Mouse (Mus musculus) kidney, embryonic 16.5 days (tissue): ENCODE measurements around the gene Itpa. TPM values are rescaled to one million over a fixed set of nuclear protein-coding genes. Genes with fewer than 3 reads are reported as not detected.
A peak's percentile ranks its signal among the peaks of the same experiment; 100 is the strongest.

Experiments used
- ATAC-seq: fragments of 200-750 bp; cut with Nextera tagmentation; 2 replicates; pipeline ENCODE4 v1.8.0; 2017; ENCODE audit warnings: moderate TSS enrichment; ENCODE audit not compliant: low FRiP score, low TSS enrichment
- H3K27ac ChIP-seq: fragments of 300-500 bp; sonication (generic); 2 replicates; pipeline ENCODE4 v1.5.1; 2014; ENCODE audit warnings: low read length
- H3K27me3 ChIP-seq: fragments of 300-500 bp; sonication (generic); 2 replicates; pipeline ENCODE4 v1.6.1; 2014; ENCODE audit warnings: low read length, control low read depth, mixed read lengths; ENCODE audit not compliant: insufficient read depth
- H3K36me3 ChIP-seq: fragments of 300-500 bp; sonication (generic); 2 replicates; pipeline ENCODE4 v1.6.1; 2014; ENCODE audit warnings: low read length, control low read depth, mixed read lengths; ENCODE audit not compliant: insufficient read depth
- H3K4me1 ChIP-seq: fragments of 300-500 bp; sonication (generic); 2 replicates; pipeline ENCODE4 v1.6.1; 2014; ENCODE audit warnings: low read length, control low read depth, mixed read lengths; ENCODE audit not compliant: insufficient read depth
- H3K4me2 ChIP-seq: fragments of 300-500 bp; sonication (generic); replicated peaks from 2 replicates; pipeline ENCODE4 v1.6.1; 2014; ENCODE audit warnings: low read depth, low read length
- H3K4me3 ChIP-seq: fragments of 300-500 bp; sonication (generic); 2 replicates; pipeline ENCODE4 v1.5.1; 2014; ENCODE audit warnings: mild to moderate bottlenecking, low read length
- H3K9ac ChIP-seq: fragments of 300-500 bp; sonication (generic); replicated peaks from 2 replicates; pipeline ENCODE4 v1.6.1; 2014; ENCODE audit warnings: low read length
- H3K9me3 ChIP-seq: fragments of 300-500 bp; sonication (generic); 2 replicates; pipeline ENCODE4 v1.6.1; 2016; ENCODE audit warnings: low read length, control low read depth
- WGBS: fragments of 180-500 bp; shearing (Covaris S2); extraction: QIAGEN DNeasy Blood & Tissue Kit; methylation state at CpG from one replicate; pipeline ENCODE4 v1.1.7; 2014; 5-methylcytosine and 5-hydroxymethylcytosine counted together
- polyA plus RNA-seq: library from polyadenylated mRNA; unstranded; fragments of >200 nt; fragmentation: Nextera tagmentation; extraction: Ambion mirVana; gene quantifications from 2 replicates; pipeline ENCODE4 v1.2.1, GENCODE M21; 2015

Gene Itpa
- polyA plus RNA-seq, 1 experiment from 2014 or later: 108 TPM

GRCm38 (mm10) chr2:130681531-130681930 is 14.1 kb downstream of the Itpa start:
- Histone ChIP-seq H3K27me3 (no peaks in the 10 kb centered on the region), H3K4me2 (no peak overlapping the region), H3K36me3 (peaks cover 55% of the 10 kb centered on the region), H3K27ac (no peak overlapping the region), H3K9ac (no peak overlapping the region), H3K9me3 (no peaks in the 10 kb centered on the region), H3K4me1 (no peaks in the 10 kb centered on the region), H3K4me3 (no peak overlapping the region)
- ATAC-seq: no peak
- 95% methylated on average over 3 of the region's 3 CpGs for WGBS

- 93% methylated on average over 9 of the region's 9 CpGs for WGBS
- no peak for ATAC-seq
These were observed 18.0 kb downstream of the Itpa start for GRCm38 (mm10) chr2:130685426-130685825.

GRCm38 (mm10) chr2:130689011-130689410 is 21.6 kb downstream of the Itpa start:
- H3K9ac ChIP-seq: no peak overlapping the region
- ATAC-seq: no peak
- H3K4me2 ChIP-seq: no peak overlapping the region
- no peaks in the 10 kb centered on the region for H3K9me3 ChIP-seq
- no peak overlapping the region for H3K27ac ChIP-seq
- H3K27me3 ChIP-seq: no peaks in the 10 kb centered on the region
- no peaks in the 10 kb centered on the region for H3K4me1 ChIP-seq
- WGBS: 71% methylated on average over 2 of the region's 2 CpGs
- H3K36me3 ChIP-seq: peaks cover 4% of the 10 kb centered on the region; the same call in 1 of the 2 replicates
- H3K4me3 ChIP-seq: no peak overlapping the region

More at GRCm38 (mm10) chr2:130685426-130685825, 18.0 kb downstream of the Itpa start:
- Histone ChIP-seq H3K4me3 (no peak overlapping the region), H3K4me2 (no peak overlapping the region), H3K9ac (no peak overlapping the region), H3K36me3 (peaks cover 24% of the 10 kb centered on the region), H3K27me3 (no peaks in the 10 kb centered on the region), H3K9me3 (no peaks in the 10 kb centered on the region), H3K4me1 (no peaks in the 10 kb centered on the region), H3K27ac (no peak overlapping the region)

- Histone ChIP-seq H3K4me1 (peaks cover 10% of the 10 kb centered on the region; the same call in 1 of the 2 replicates), H3K4me2 (no peak overlapping the region), H3K27ac (no peak overlapping the region), H3K9ac (no peak overlapping the region), H3K4me3 (no peak overlapping the region), H3K9me3 (no peaks in the 10 kb centered on the region), H3K36me3 (no peaks in the 10 kb centered on the region), H3K27me3 (peaks cover 21% of the 10 kb centered on the region)
- no peak for ATAC-seq
- WGBS: 45% methylated on average over 3 of the region's 3 CpGs
These were observed 26.2 kb downstream of the Itpa start for GRCm38 (mm10) chr2:130693563-130693962.

GRCm38 (mm10) chr2:130696700-130697152 is 29.3 kb downstream of the Itpa start:
- peaks cover 24% of the 10 kb centered on the region for H3K27me3 ChIP-seq
- H3K9ac ChIP-seq: peak overlapping the region; percentile 70
- H3K9me3 ChIP-seq: no peaks in the 10 kb centered on the region
- ATAC-seq: peak; percentile 44
- H3K4me1 ChIP-seq: peaks cover 10% of the 10 kb centered on the region; the same call in 1 of the 2 replicates
- under 1% methylated on average over 31 of the region's 31 CpGs for WGBS
- H3K27ac ChIP-seq: no peak overlapping the region
- H3K4me2 ChIP-seq: peak overlapping the region; percentile 100
- no peaks in the 10 kb centered on the region for H3K36me3 ChIP-seq
- H3K4me3 ChIP-seq: peak overlapping the region; percentile 59

- H3K27ac ChIP-seq: no peak within 1 kb of the TSS
- peak within 1 kb of the TSS; percentile 59 for H3K4me3 ChIP-seq
- peaks cover 10% of the 10 kb centered on the region; the same call in 1 of the 2 replicates for H3K4me1 ChIP-seq
- no peaks in the 10 kb centered on the region for H3K9me3 ChIP-seq
- peak within 1 kb of the TSS; percentile 70 for H3K9ac ChIP-seq
- ATAC-seq: peak; percentile 82
- H3K4me2 ChIP-seq: peak within 1 kb of the TSS; percentile 100
- H3K27me3 ChIP-seq: peaks cover 24% of the 10 kb centered on the region
- WGBS: under 1% methylated on average over 65 of the region's 65 CpGs
- H3K36me3 ChIP-seq: no peaks in the 10 kb centered on the region
These were observed 29.9 kb downstream of the Itpa start, which contains the start of gene Slc4a11 for GRCm38 (mm10) chr2:130697153-130697810. Gene Slc4a11 (minus strand): TSS chr2:130697519.

- Histone ChIP-seq H3K4me1 (peaks cover 10% of the 10 kb centered on the region; the same call in 1 of the 2 replicates), H3K27me3 (peaks cover 24% of the 10 kb centered on the region), H3K36me3 (no peaks in the 10 kb centered on the region), H3K4me2 (peak overlapping the region; percentile 100), H3K9ac (peak overlapping the region; percentile 70), H3K9me3 (no peaks in the 10 kb centered on the region), H3K27ac (no peak overlapping the region), H3K4me3 (peak overlapping the region; percentile 59)
- WGBS: 3% methylated on average over 14 of the region's 14 CpGs
- ATAC-seq: 0 out of 2 replicates have a peak, but pooled peaks have one; percentile 9
These were observed 30.4 kb downstream of the Itpa start for GRCm38 (mm10) chr2:130697821-130698266.

- Histone ChIP-seq H3K4me3 (no peak overlapping the region), H3K4me1 (peaks cover 7% of the 10 kb centered on the region; the same call in 1 of the 2 replicates), H3K36me3 (peaks cover 4% of the 10 kb centered on the region), H3K9ac (no peak overlapping the region), H3K4me2 (no peak overlapping the region), H3K9me3 (no peaks in the 10 kb centered on the region), H3K27ac (no peak overlapping the region), H3K27me3 (no peaks in the 10 kb centered on the region)
- no peak; the same call in 1 of the 2 replicates for ATAC-seq
- 55% methylated on average over 9 of the region's 9 CpGs for WGBS
These were observed 36.9 kb downstream of the Itpa start for GRCm38 (mm10) chr2:130704040-130705001.

- H3K4me3 ChIP-seq: no peak overlapping the region
- WGBS: 72% methylated on average over 6 of the region's 6 CpGs
- ATAC-seq: no peak
- peaks cover 4% of the 10 kb centered on the region for H3K36me3 ChIP-seq
- no peak overlapping the region for H3K4me2 ChIP-seq
- H3K4me1 ChIP-seq: peaks cover 7% of the 10 kb centered on the region; the same call in 1 of the 2 replicates
- H3K27me3 ChIP-seq: no peaks in the 10 kb centered on the region
- no peak overlapping the region for H3K27ac ChIP-seq
- no peak overlapping the region for H3K9ac ChIP-seq
- no peaks in the 10 kb centered on the region for H3K9me3 ChIP-seq
These were observed 37.8 kb downstream of the Itpa start for GRCm38 (mm10) chr2:130705178-130705577.
